Mouse (Mus musculus): ENCODE results near the gene Spp2.

The Spp2 gene

GRCm38 (mm10) chr1:88429413-88429812 is 22.7 kb downstream of the Spp2 start:
- in situ Hi-C loops (cut with MboI; ENCODE audit: low pct_unique_long_range_greater_than_20kb in 1 of 2, low sequenced_read_pairs in 2 of 2, unreplicated experiment in 1 of 2): loop anchor here in 1 of 2 experiments (5.0 kb wide), 1 partner anchor 288 kb away; no protein-coding TSS in a partner anchor

GRCm38 (mm10) chr1:88431262-88431661 is 24.5 kb downstream of the Spp2 start:
- in situ Hi-C loops (cut with MboI; ENCODE audit: low pct_unique_long_range_greater_than_20kb in 1 of 2, low sequenced_read_pairs in 2 of 2, unreplicated experiment in 1 of 2): no loop called here

- in situ Hi-C loops (cut with MboI; ENCODE audit: low pct_unique_long_range_greater_than_20kb in 1 of 2, low sequenced_read_pairs in 2 of 2, unreplicated experiment in 1 of 2): no loop called here
These were observed 25.8 kb downstream of the Spp2 start for GRCm38 (mm10) chr1:88432601-88433000.

- in situ Hi-C loops (cut with MboI; ENCODE audit: low pct_unique_long_range_greater_than_20kb in 1 of 2, low sequenced_read_pairs in 2 of 2, unreplicated experiment in 1 of 2): no loop called here
These were observed 26.5 kb downstream of the Spp2 start for GRCm38 (mm10) chr1:88433096-88433883.

GRCm38 (mm10) chr1:88434057-88434456 is 27.3 kb downstream of the Spp2 start:
- in situ Hi-C loops (cut with MboI; ENCODE audit: low pct_unique_long_range_greater_than_20kb in 1 of 2, low sequenced_read_pairs in 2 of 2, unreplicated experiment in 1 of 2): no loop called here

- in situ Hi-C loops (cut with MboI; ENCODE audit: low pct_unique_long_range_greater_than_20kb in 1 of 2, low sequenced_read_pairs in 2 of 2, unreplicated experiment in 1 of 2): no loop called here
These were observed 30.7 kb downstream of the Spp2 start for GRCm38 (mm10) chr1:88437206-88438126.

- in situ Hi-C loops (cut with MboI; ENCODE audit: low pct_unique_long_range_greater_than_20kb in 1 of 2, low sequenced_read_pairs in 2 of 2, unreplicated experiment in 1 of 2): loop anchor here (10.0 kb wide), 2 partner anchors 121 to 261 kb away; partner anchors contain the start of gene Arl4c (in 1 of the 2)
These were observed 36.6 kb downstream of the Spp2 start for GRCm38 (mm10) chr1:88443383-88443782.

- in situ Hi-C loops (cut with MboI; ENCODE audit: low pct_unique_long_range_greater_than_20kb in 1 of 2, low sequenced_read_pairs in 2 of 2, unreplicated experiment in 1 of 2): loop anchor here (10.0 kb wide), 2 partner anchors 119 to 259 kb away; partner anchors contain the start of gene Arl4c (in 1 of the 2)
These were observed 38.6 kb downstream of the Spp2 start for GRCm38 (mm10) chr1:88445400-88445799.

- in situ Hi-C loops (cut with MboI; ENCODE audit: low pct_unique_long_range_greater_than_20kb in 1 of 2, low sequenced_read_pairs in 2 of 2, unreplicated experiment in 1 of 2): loop anchor here (10.0 kb wide), 2 partner anchors 118 to 258 kb away; partner anchors contain the start of gene Arl4c (in 1 of the 2)
These were observed 39.7 kb downstream of the Spp2 start for GRCm38 (mm10) chr1:88446270-88447030.

- in situ Hi-C loops (cut with MboI; ENCODE audit: low pct_unique_long_range_greater_than_20kb in 1 of 2, low sequenced_read_pairs in 2 of 2, unreplicated experiment in 1 of 2): loop anchor here (10.0 kb wide), 2 partner anchors 117 to 257 kb away; partner anchors contain the start of gene Arl4c (in 1 of the 2)
These were observed 40.7 kb downstream of the Spp2 start for GRCm38 (mm10) chr1:88447483-88447882.

GRCm38 (mm10) chr1:88448094-88448493 is 41.3 kb downstream of the Spp2 start:
- in situ Hi-C loops (cut with MboI; ENCODE audit: low pct_unique_long_range_greater_than_20kb in 1 of 2, low sequenced_read_pairs in 2 of 2, unreplicated experiment in 1 of 2): loop anchor here (10.0 kb wide), 2 partner anchors 117 to 257 kb away; partner anchors contain the start of gene Arl4c (in 1 of the 2)

- in situ Hi-C loops (cut with MboI; ENCODE audit: low pct_unique_long_range_greater_than_20kb in 1 of 2, low sequenced_read_pairs in 2 of 2, unreplicated experiment in 1 of 2): loop anchor here (10.0 kb wide), 2 partner anchors 115 to 255 kb away; partner anchors contain the start of gene Arl4c (in 1 of the 2)
These were observed 43.0 kb downstream of the Spp2 start for GRCm38 (mm10) chr1:88449741-88450140.

- in situ Hi-C loops (cut with MboI; ENCODE audit: low pct_unique_long_range_greater_than_20kb in 1 of 2, low sequenced_read_pairs in 2 of 2, unreplicated experiment in 1 of 2): no loop called here
These were observed 43.9 kb downstream of the Spp2 start for GRCm38 (mm10) chr1:88450668-88451067.

GRCm38 (mm10) chr1:88452198-88452597 is 45.4 kb downstream of the Spp2 start:
- in situ Hi-C loops (cut with MboI; ENCODE audit: low pct_unique_long_range_greater_than_20kb in 1 of 2, low sequenced_read_pairs in 2 of 2, unreplicated experiment in 1 of 2): no loop called here

GRCm38 (mm10) chr1:88454703-88455102 is 47.9 kb downstream of the Spp2 start:
- in situ Hi-C loops (cut with MboI; ENCODE audit: low pct_unique_long_range_greater_than_20kb in 1 of 2, low sequenced_read_pairs in 2 of 2, unreplicated experiment in 1 of 2): no loop called here

- in situ Hi-C loops (cut with MboI; ENCODE audit: low pct_unique_long_range_greater_than_20kb in 1 of 2, low sequenced_read_pairs in 2 of 2, unreplicated experiment in 1 of 2): no loop called here
These were observed 49.0 kb downstream of the Spp2 start for GRCm38 (mm10) chr1:88455761-88456160.

- in situ Hi-C loops (cut with MboI; ENCODE audit: low pct_unique_long_range_greater_than_20kb in 1 of 2, low sequenced_read_pairs in 2 of 2, unreplicated experiment in 1 of 2): no loop called here
These were observed 49.8 kb downstream of the Spp2 start for GRCm38 (mm10) chr1:88456451-88457072.

- in situ Hi-C loops (cut with MboI; ENCODE audit: low pct_unique_long_range_greater_than_20kb in 1 of 2, low sequenced_read_pairs in 2 of 2, unreplicated experiment in 1 of 2): no loop called here
These were observed 52.4 kb downstream of the Spp2 start for GRCm38 (mm10) chr1:88459196-88459595.
